Mouse (Mus musculus) CH12.LX (cell line): ENCODE measurements around the gene Ccdc167.

Source experiments
- CTCF ChIP-seq, 2 experiments: IDR thresholded peaks in 1 of 2; conservative IDR thresholded peaks in 1 of 2; 2 replicates each; pipeline ENCODE4 v1.5.1; 2011 to 2012; ENCODE audit warnings: low read depth in 2 of 2, low read length in 2 of 2, improper control_type of control experiment in 1 of 2, inconsistent platforms in 1 of 2, mild to moderate bottlenecking in 1 of 2, moderate library complexity in 1 of 2
- ELF1 ChIP-seq: IDR thresholded peaks from 2 replicates; pipeline ENCODE4 v1.6.1; 2014; ENCODE audit warnings: low read depth, mild to moderate bottlenecking, inconsistent platforms, low read length, improper control_type of control experiment
- EP300 ChIP-seq: IDR thresholded peaks from 2 replicates; pipeline ENCODE4 v1.6.1; 2011; ENCODE audit warnings: low read length, improper control_type of control experiment
- POLR2A ChIP-seq: IDR thresholded peaks from 2 replicates; pipeline ENCODE4 v1.6.1; 2011; ENCODE audit warnings: low read depth, mild to moderate bottlenecking, improper control_type of control experiment, low read length

DNA sequence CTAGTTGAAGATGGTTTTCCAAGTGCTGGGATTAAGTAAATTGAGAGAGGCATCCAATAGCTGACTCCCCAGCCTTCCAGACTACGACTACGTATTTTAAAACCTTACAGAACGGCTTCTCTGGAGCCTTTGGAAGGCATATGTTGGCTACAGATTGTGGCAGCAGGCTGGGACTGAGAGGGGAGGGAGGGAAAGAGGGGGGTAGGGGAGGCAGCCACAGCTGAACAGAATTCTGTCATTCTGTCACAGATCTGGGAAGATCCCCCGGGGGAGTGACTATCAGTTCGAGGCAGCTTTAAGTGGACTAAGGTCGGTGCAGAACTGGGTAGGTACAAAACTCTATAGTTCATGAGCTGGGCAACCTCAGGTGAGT, 15.1 kb upstream of the Ccdc167 start:
- no peak for TF ChIP-seq ELF1
- TF ChIP-seq EP300, result no peak
- no peak for TF ChIP-seq CTCF (conservative IDR thresholded peaks at IDR 0.05 in 1 of 2, IDR thresholded peaks at IDR 0.05 in 1 of 2; ENCODE audit: low read depth in 2 of 2, low read length in 2 of 2)
- TF ChIP-seq POLR2A, result no peak
